Mouse (Mus musculus) CD4-positive helper T cell, adult 2 months (primary cell): ENCODE data around the gene Ofcc1.

Source experiments
- DNase-seq: peaks from one replicate; pipeline ENCODE4 v3.0.0-alpha.2; 2012; ENCODE audit warnings: low read depth, missing footprints, low spot score

Ofcc1 gene

GRCm38 (mm10) chr13:40243821-40244220 lies 117.4 kb downstream of the Ofcc1 start:
- DNase-seq, result no peak

- DNase-seq, result no peak
Observed at GRCm38 (mm10) chr13:40236356-40236755, 124.9 kb downstream of the Ofcc1 start.

- DNase-seq, result no peak
Observed at GRCm38 (mm10) chr13:40208314-40208713, 152.9 kb downstream of the Ofcc1 start.

GRCm38 (mm10) chr13:40181786-40182185 lies 179.5 kb downstream of the Ofcc1 start:
- no peak for DNase-seq

GRCm38 (mm10) chr13:40171775-40172174 lies 189.5 kb downstream of the Ofcc1 start:
- DNase-seq, result no peak

GRCm38 (mm10) chr13:40167871-40168270 lies 193.4 kb downstream of the Ofcc1 start:
- no peak for DNase-seq

- no peak for DNase-seq
Observed at GRCm38 (mm10) chr13:40155466-40155865, 205.8 kb downstream of the Ofcc1 start.

GRCm38 (mm10) chr13:40139906-40140305 lies 221.3 kb downstream of the Ofcc1 start:
- DNase-seq, result no peak

- no peak for DNase-seq
Observed at GRCm38 (mm10) chr13:40136096-40136495, 225.2 kb downstream of the Ofcc1 start.

GRCm38 (mm10) chr13:40135670-40136069 lies 225.6 kb downstream of the Ofcc1 start:
- no peak for DNase-seq

- no peak for DNase-seq
Observed at GRCm38 (mm10) chr13:40123868-40124267, 237.4 kb downstream of the Ofcc1 start.

- DNase-seq, result no peak
Observed at GRCm38 (mm10) chr13:40112336-40112735, 248.9 kb downstream of the Ofcc1 start.

GRCm38 (mm10) chr13:40076236-40076635 lies 285.0 kb downstream of the Ofcc1 start:
- no peak for DNase-seq

GRCm38 (mm10) chr13:40074850-40075416 lies 286.3 kb downstream of the Ofcc1 start:
- DNase-seq, result no peak

GRCm38 (mm10) chr13:40070004-40070403 lies 291.2 kb downstream of the Ofcc1 start:
- DNase-seq, result no peak

- no peak for DNase-seq
Observed at GRCm38 (mm10) chr13:40061281-40061680, 300.0 kb downstream of the Ofcc1 start.

GRCm38 (mm10) chr13:40037881-40038280 lies 323.4 kb downstream of the Ofcc1 start:
- DNase-seq, result no peak

GRCm38 (mm10) chr13:40036981-40037765 lies 324.1 kb downstream of the Ofcc1 start:
- no peak for DNase-seq

GRCm38 (mm10) chr13:40029426-40029825 lies 331.8 kb downstream of the Ofcc1 start:
- no peak for DNase-seq

- no peak for DNase-seq
Observed at GRCm38 (mm10) chr13:40028827-40029226, 332.4 kb downstream of the Ofcc1 start.

GRCm38 (mm10) chr13:40025816-40026215 lies 335.4 kb downstream of the Ofcc1 start:
- DNase-seq, result no peak

- DNase-seq, result no peak
Observed at GRCm38 (mm10) chr13:40023201-40023777, 338.0 kb downstream of the Ofcc1 start.

GRCm38 (mm10) chr13:40022609-40023008 lies 338.6 kb downstream of the Ofcc1 start:
- DNase-seq, result no peak
